Mouse (Mus musculus): ENCODE data around the gene Rab26. TPM values are rescaled to one million over a fixed set of nuclear protein-coding genes. Genes with fewer than 3 reads are reported as not detected.
A peak's percentile ranks its signal among the peaks of the same experiment; 100 is the strongest.

Gene Rab26
- polyA plus RNA-seq, 1 experiment from 2014 or later = 2.8 TPM

DNA sequence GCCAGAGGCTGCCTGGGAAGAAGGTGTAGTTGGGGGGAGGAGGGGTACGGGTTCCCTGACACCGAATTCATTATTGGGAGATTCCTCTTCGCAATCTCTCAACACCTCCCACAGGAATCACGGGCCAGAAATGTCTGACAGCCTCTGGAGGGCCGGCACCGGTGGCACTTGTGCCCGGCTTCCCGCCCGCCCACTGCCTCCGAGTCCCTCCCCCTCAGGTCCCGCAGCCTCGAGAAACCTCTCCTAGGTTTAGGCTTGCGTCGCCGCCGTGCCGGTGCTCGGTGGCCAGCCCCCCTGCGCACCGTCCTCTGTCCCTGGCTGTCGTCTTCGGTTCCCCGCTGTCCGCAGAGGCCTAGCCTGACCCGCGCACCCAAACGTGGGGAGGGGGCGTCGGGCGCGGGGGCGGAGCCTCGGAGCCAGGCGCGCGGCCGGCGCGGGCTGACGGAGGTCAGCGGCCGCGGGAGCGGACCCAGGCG, 45.8 kb downstream of the Rab26 start, which contains the start of gene Caskin1:
Gene Caskin1, plus strand, starts transcription at position 416 of the 476 bp plus-strand sequence.
- H3K9ac ChIP-seq = peak within 1 kb of the TSS; percentile 65
- H3K4me2 ChIP-seq = peak within 1 kb of the TSS; percentile 100
- H3K27me3 ChIP-seq (ENCODE audit: insufficient read depth, low read length) = peaks cover 32% of the 10 kb centered on the region
- ATAC-seq (ENCODE audit: insufficient read depth) (peak; percentile 35; the same call in 1 of the 2 replicates), DNase-seq (peak; percentile 38)
- TF ChIP-seq CTCF (IDR thresholded peaks at IDR 0.05; ENCODE audit: low read depth) = no peak
- 1% methylated on average over 32 of the region's 45 CpGs for WGBS
- H3K4me1 ChIP-seq (ENCODE audit: insufficient read depth) = 0 out of 2 replicates have a peak, but pooled peaks cover 4% of the 10 kb centered on the region
- H3K4me3 ChIP-seq (ENCODE audit: low read depth, low read length) = peak within 1 kb of the TSS; percentile 61
- no peaks in the 10 kb centered on the region for H3K9me3 ChIP-seq (ENCODE audit: low read depth, low read length)
- H3K36me3 ChIP-seq (ENCODE audit: insufficient read depth) = no peaks in the 10 kb centered on the region
- H3K27ac ChIP-seq (ENCODE audit: low read depth) = no peak within 1 kb of the TSS

GRCm38 (mm10) chr17:24485090-24485860, 48.7 kb downstream of the Rab26 start:
- Histone ChIP-seq H3K4me3 (ENCODE audit: low read depth, low read length) (no peak overlapping the region), H3K36me3 (ENCODE audit: insufficient read depth) (no peaks in the 10 kb centered on the region), H3K4me1 (ENCODE audit: insufficient read depth) (0 out of 2 replicates have a peak, but pooled peaks cover 4% of the 10 kb centered on the region), H3K9me3 (ENCODE audit: low read depth, low read length) (no peaks in the 10 kb centered on the region), H3K27ac (ENCODE audit: low read depth) (no peak overlapping the region), H3K9ac (no peak overlapping the region), H3K4me2 (no peak overlapping the region), H3K27me3 (ENCODE audit: insufficient read depth, low read length) (peaks cover 32% of the 10 kb centered on the region)
- WGBS = 41% methylated on average over 11 of the region's 11 CpGs
- no peak for TF ChIP-seq CTCF (IDR thresholded peaks at IDR 0.05; ENCODE audit: low read depth)
- ATAC-seq (ENCODE audit: insufficient read depth) (no peak), DNase-seq (peak; percentile 60)

GRCm38 (mm10) chr17:24483495-24483894, 50.5 kb downstream of the Rab26 start:
- DNase-seq (no peak), ATAC-seq (ENCODE audit: insufficient read depth) (no peak)
- Histone ChIP-seq H3K4me1 (ENCODE audit: insufficient read depth) (0 out of 2 replicates have a peak, but pooled peaks cover 7% of the 10 kb centered on the region), H3K9ac (no peak overlapping the region), H3K36me3 (ENCODE audit: insufficient read depth) (no peaks in the 10 kb centered on the region), H3K27ac (ENCODE audit: low read depth) (no peak overlapping the region), H3K4me3 (ENCODE audit: low read depth, low read length) (no peak overlapping the region), H3K4me2 (no peak overlapping the region), H3K9me3 (ENCODE audit: low read depth, low read length) (no peaks in the 10 kb centered on the region), H3K27me3 (ENCODE audit: insufficient read depth, low read length) (peaks cover 17% of the 10 kb centered on the region)
- TF ChIP-seq CTCF (IDR thresholded peaks at IDR 0.05; ENCODE audit: low read depth) = no peak
- WGBS = 83% methylated on average over 3 of the region's 3 CpGs

DNA sequence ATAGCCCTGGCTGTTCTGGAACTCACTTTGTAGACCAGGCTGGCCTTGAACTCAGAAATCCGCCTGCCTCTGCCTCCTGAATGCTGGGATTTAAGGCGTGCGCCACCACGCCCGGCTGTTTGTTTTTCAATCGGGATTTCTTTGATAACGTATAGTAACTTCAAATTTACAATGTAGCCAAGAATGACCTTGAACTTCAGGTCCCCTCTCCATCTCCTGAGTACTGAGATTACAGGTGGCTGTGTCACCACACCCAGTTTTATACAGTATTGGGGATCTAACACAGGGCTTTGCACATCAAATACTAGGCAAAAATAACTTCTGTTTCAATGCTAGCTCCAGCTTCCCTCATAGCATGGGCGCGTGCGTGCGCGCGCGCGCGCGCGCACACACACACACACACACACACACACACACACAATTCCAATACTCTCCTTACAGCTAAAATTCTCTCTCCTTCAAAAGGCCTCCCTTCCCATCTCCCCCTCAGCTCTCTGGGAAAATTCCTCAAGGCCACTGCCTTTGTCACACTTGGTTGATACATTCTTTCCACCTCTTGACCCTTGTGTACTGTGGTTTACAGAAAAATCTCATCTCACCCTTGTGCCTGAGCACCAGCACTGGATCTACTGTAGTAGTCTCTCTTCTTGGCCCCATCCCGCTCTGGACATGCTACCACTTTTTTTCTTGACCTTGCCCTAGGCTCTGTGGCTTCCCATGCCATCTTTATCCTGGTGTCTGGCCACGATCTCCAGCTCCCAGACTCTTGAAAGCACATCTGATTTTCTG, 52.8 kb downstream of the Rab26 start:
- DNase-seq (no peak), ATAC-seq (ENCODE audit: insufficient read depth) (no peak)
- Histone ChIP-seq H3K9me3 (ENCODE audit: low read depth, low read length) (no peaks in the 10 kb centered on the region), H3K4me1 (ENCODE audit: insufficient read depth) (peaks cover 7% of the 10 kb centered on the region; the same call in 1 of the 2 replicates), H3K9ac (no peak overlapping the region), H3K4me2 (no peak overlapping the region), H3K27ac (ENCODE audit: low read depth) (no peak overlapping the region), H3K36me3 (ENCODE audit: insufficient read depth) (peaks cover 9% of the 10 kb centered on the region), H3K27me3 (ENCODE audit: insufficient read depth, low read length) (no peaks in the 10 kb centered on the region), H3K4me3 (ENCODE audit: low read depth, low read length) (no peak overlapping the region)
- TF ChIP-seq CTCF (IDR thresholded peaks at IDR 0.05; ENCODE audit: low read depth) = no peak
- 89% methylated on average over 20 of the region's 20 CpGs for WGBS

- Histone ChIP-seq H3K4me1 (ENCODE audit: insufficient read depth) (peaks cover 4% of the 10 kb centered on the region; the same call in 1 of the 2 replicates), H3K27ac (ENCODE audit: low read depth) (0 out of 2 replicates have a peak overlapping the region, but pooled peaks have one; percentile 12), H3K9ac (peak overlapping the region; percentile 20; the same call in 1 of the 2 replicates), H3K27me3 (ENCODE audit: insufficient read depth, low read length) (no peaks in the 10 kb centered on the region), H3K36me3 (ENCODE audit: insufficient read depth) (peaks cover 18% of the 10 kb centered on the region), H3K4me3 (ENCODE audit: low read depth, low read length) (no peak overlapping the region), H3K4me2 (peak overlapping the region; percentile 62), H3K9me3 (ENCODE audit: low read depth, low read length) (no peaks in the 10 kb centered on the region)
- DNase-seq (peak; percentile 44), ATAC-seq (ENCODE audit: insufficient read depth) (no peak)
- WGBS = 61% methylated on average over 3 of the region's 3 CpGs
- peak; percentile 40 for TF ChIP-seq CTCF (IDR thresholded peaks at IDR 0.05; ENCODE audit: low read depth)
Observed at GRCm38 (mm10) chr17:24480201-24480826, 53.7 kb downstream of the Rab26 start.

GRCm38 (mm10) chr17:24479431-24479830, 54.6 kb downstream of the Rab26 start:
- peak overlapping the region; percentile 73 for H3K4me3 ChIP-seq (ENCODE audit: low read depth, low read length)
- WGBS = 9% methylated on average over 1 of the region's 1 CpGs
- H3K9ac ChIP-seq = no peak overlapping the region
- peaks cover 3% of the 10 kb centered on the region; the same call in 1 of the 2 replicates for H3K4me1 ChIP-seq (ENCODE audit: insufficient read depth)
- H3K4me2 ChIP-seq = peak overlapping the region; percentile 62
- DNase-seq (peak; percentile 31), ATAC-seq (ENCODE audit: insufficient read depth) (no peak)
- H3K27me3 ChIP-seq (ENCODE audit: insufficient read depth, low read length) = no peaks in the 10 kb centered on the region
- H3K9me3 ChIP-seq (ENCODE audit: low read depth, low read length) = no peaks in the 10 kb centered on the region
- H3K36me3 ChIP-seq (ENCODE audit: insufficient read depth) = peaks cover 27% of the 10 kb centered on the region
- peak overlapping the region; percentile 72; the same call in 1 of the 2 replicates for H3K27ac ChIP-seq (ENCODE audit: low read depth)
- TF ChIP-seq CTCF (IDR thresholded peaks at IDR 0.05; ENCODE audit: low read depth) = no peak
